Mouse (Mus musculus): ENCODE results near the gene Pde4c. TPM values are rescaled to one million over a fixed set of nuclear protein-coding genes. Genes with fewer than 3 reads are reported as not detected.

Gene Pde4c
- polyA plus RNA-seq, 1 experiment = 4.1 TPM

DNA sequence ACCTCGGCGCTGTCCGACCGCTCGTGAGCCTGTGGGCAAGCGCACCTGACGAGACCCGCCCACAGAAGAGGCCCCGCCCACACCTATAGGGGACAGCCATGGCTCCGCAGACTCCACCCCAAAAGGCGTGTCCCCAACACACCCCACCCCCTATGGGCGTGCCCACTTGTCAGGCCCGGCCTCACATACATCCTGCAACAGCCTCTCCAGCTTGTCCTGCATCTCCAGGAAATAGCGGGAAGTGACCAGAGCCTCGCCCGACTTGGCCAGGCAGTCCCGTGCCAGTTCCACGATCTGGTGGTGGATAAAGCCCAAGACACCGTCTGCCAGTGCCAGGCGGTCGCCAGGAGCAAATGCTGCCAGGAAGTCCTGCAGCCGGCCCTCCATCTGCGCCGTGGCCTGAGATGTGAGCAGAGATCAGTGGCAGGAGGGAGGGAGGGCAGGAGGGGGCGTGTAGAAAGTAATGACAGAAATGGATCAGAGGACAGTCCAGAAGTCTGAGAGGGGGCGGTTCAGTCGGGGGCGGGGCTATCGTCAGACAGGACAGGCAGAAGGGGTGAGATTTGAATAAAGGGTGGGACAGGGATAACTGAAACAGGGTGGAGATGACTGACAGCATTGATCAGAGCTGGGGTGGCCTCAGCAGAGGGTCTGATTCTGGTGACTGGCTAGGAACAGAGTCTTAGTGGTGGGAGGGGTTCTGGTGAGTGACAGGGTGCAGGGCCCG is 64.6 kb downstream of the Pde4c start:
- WGBS = 38% methylated on average over 30 of the region's 30 CpGs
- Histone ChIP-seq H3K4me3 (replicated peaks; ENCODE audit: extremely low read depth, low read depth, low read length) (no peak overlapping the region), H3K4me1 (ENCODE audit: control insufficient read depth, insufficient read depth, low read length) (peaks cover 16% of the 10 kb centered on the region)
- peak; percentile 44 for DNase-seq
- TF ChIP-seq CTCF (IDR thresholded peaks at IDR 0.05; ENCODE audit: insufficient read depth, low read length) = no peak
- TF ChIP-seq POLR2A (IDR thresholded peaks at IDR 0.05; ENCODE audit: borderline replicate concordance, extremely low read depth, low read depth, low read length) = no peak

DNA sequence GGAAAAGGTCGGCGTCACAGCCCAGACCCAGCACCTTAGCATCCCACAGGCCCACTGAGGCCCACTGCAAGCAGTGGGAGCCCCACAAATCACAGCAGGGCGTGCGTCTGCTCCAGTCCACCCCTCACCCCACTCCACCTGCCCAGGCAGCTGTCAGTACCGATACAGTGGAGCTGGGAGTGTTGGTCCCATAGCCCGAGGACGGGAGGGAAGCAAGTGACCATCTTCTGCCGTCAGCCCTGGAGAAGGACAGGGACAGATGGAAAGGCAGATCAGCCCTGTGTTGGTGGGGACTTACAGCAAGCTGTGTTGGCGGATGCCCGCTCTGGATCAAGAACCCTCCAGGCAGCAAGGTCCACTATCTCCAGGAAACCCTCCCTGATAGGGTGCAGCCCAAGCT is 65.5 kb downstream of the Pde4c start:
- Histone ChIP-seq H3K4me1 (ENCODE audit: control insufficient read depth, insufficient read depth, low read length) (peaks cover 16% of the 10 kb centered on the region), H3K4me3 (replicated peaks; ENCODE audit: extremely low read depth, low read depth, low read length) (no peak overlapping the region)
- TF ChIP-seq POLR2A (IDR thresholded peaks at IDR 0.05; ENCODE audit: borderline replicate concordance, extremely low read depth, low read depth, low read length) (no peak), CTCF (IDR thresholded peaks at IDR 0.05; ENCODE audit: insufficient read depth, low read length) (no peak)
- no peak for DNase-seq
- 83% methylated on average over 10 of the region's 10 CpGs for WGBS

- DNase-seq = no peak
- TF ChIP-seq POLR2A (IDR thresholded peaks at IDR 0.05; ENCODE audit: borderline replicate concordance, extremely low read depth, low read depth, low read length) = no peak
- no peak for TF ChIP-seq CTCF (IDR thresholded peaks at IDR 0.05; ENCODE audit: insufficient read depth, low read length)
- no peak overlapping the region for H3K4me3 ChIP-seq (replicated peaks; ENCODE audit: extremely low read depth, low read depth, low read length)
- H3K4me1 ChIP-seq (ENCODE audit: control insufficient read depth, insufficient read depth, low read length) = peaks cover 16% of the 10 kb centered on the region
- WGBS = 63% methylated on average over 8 of the region's 8 CpGs
These were observed 67.3 kb downstream of the Pde4c start for GRCm38 (mm10) chr8:70790846-70791245.

DNA sequence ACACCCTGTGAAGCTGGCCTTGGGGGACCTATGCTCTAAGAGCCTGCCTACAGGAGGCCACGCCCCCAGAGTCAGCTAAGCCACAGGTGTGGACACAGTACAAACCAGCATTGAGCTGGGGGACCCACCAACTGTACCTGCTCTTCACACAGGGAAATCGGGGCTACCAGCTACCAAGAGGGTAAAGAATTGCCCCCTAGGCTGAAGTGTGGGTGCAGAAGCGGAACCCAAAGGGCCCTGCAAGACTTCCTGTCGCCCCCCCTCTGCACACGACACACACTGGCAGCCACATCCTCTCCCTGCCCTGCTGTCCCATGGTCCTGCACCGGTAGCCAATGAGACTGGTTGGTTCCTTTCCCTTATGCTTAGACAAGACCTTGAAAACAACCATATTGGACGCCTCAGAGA is 67.8 kb downstream of the Pde4c start:
- peaks cover 16% of the 10 kb centered on the region for H3K4me1 ChIP-seq (ENCODE audit: control insufficient read depth, insufficient read depth, low read length)
- WGBS = 25% methylated on average over 7 of the region's 7 CpGs
- TF ChIP-seq CTCF (IDR thresholded peaks at IDR 0.05; ENCODE audit: insufficient read depth, low read length) = no peak
- no peak for TF ChIP-seq POLR2A (IDR thresholded peaks at IDR 0.05; ENCODE audit: borderline replicate concordance, extremely low read depth, low read depth, low read length)
- DNase-seq = peak; percentile 33
- peak overlapping the region; percentile 69 for H3K4me3 ChIP-seq (replicated peaks; ENCODE audit: extremely low read depth, low read depth, low read length)

DNA sequence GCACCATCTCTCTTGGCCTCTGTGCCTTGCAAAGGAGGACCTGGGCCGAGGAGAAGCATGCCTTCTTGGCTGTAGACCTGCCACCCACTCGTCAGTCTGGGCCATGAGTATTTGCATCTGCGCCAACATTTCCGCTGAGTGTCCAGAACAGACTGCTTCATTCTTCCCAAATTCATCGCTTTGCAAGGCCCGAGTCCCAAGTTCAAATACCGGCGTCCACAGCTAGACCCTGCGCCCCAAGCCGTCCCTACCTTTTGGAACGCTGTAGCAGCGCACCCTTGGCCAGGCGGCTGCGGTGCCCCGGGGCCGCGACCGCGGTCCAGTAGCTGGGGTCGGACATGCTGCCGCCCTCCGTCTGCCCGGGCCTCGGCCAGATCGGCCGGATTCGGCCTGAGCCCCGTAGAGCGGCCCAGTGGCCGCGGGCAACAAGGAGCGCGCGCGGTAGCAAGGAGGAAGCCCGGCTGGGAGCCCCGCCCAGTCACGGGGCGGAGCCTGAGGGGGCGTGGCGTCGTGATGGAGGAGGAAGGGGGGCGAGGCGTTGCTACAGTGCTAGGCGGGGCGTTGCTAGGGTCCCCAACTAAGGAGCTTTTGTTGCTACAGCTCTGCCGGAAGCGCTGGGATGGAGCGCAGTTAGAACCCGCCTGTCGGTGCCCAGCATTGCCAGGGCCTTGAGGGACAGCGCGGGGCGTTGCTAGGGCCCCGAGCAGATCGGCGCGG is 68.6 kb downstream of the Pde4c start:
- WGBS = under 1% methylated on average over 57 of the region's 58 CpGs
- TF ChIP-seq CTCF (IDR thresholded peaks at IDR 0.05; ENCODE audit: insufficient read depth, low read length) = no peak
- peak; percentile 70 for TF ChIP-seq POLR2A (IDR thresholded peaks at IDR 0.05; ENCODE audit: borderline replicate concordance, extremely low read depth, low read depth, low read length)
- Histone ChIP-seq H3K4me3 (replicated peaks; ENCODE audit: extremely low read depth, low read depth, low read length) (peak overlapping the region; percentile 69), H3K4me1 (ENCODE audit: control insufficient read depth, insufficient read depth, low read length) (peaks cover 16% of the 10 kb centered on the region)
- peak; percentile 99 for DNase-seq

GRCm38 (mm10) chr8:70792700-70793099 is 69.2 kb downstream of the Pde4c start:
- Histone ChIP-seq H3K4me1 (ENCODE audit: control insufficient read depth, insufficient read depth, low read length) (peaks cover 16% of the 10 kb centered on the region), H3K4me3 (replicated peaks; ENCODE audit: extremely low read depth, low read depth, low read length) (peak overlapping the region; percentile 59)
- 2% methylated on average over 19 of the region's 20 CpGs for WGBS
- no peak for DNase-seq
- TF ChIP-seq POLR2A (IDR thresholded peaks at IDR 0.05; ENCODE audit: borderline replicate concordance, extremely low read depth, low read depth, low read length) = no peak
- no peak for TF ChIP-seq CTCF (IDR thresholded peaks at IDR 0.05; ENCODE audit: insufficient read depth, low read length)

- no peak overlapping the region for H3K4me3 ChIP-seq (replicated peaks; ENCODE audit: extremely low read depth, low read depth, low read length)
- TF ChIP-seq POLR2A (IDR thresholded peaks at IDR 0.05; ENCODE audit: borderline replicate concordance, extremely low read depth, low read depth, low read length) (no peak), CTCF (IDR thresholded peaks at IDR 0.05; ENCODE audit: insufficient read depth, low read length) (no peak)
- peaks cover 16% of the 10 kb centered on the region for H3K4me1 ChIP-seq (ENCODE audit: control insufficient read depth, insufficient read depth, low read length)
- 93% methylated on average over 2 of the region's 2 CpGs for WGBS
- DNase-seq = no peak
These were observed 70.7 kb downstream of the Pde4c start for GRCm38 (mm10) chr8:70794215-70794614.

DNA sequence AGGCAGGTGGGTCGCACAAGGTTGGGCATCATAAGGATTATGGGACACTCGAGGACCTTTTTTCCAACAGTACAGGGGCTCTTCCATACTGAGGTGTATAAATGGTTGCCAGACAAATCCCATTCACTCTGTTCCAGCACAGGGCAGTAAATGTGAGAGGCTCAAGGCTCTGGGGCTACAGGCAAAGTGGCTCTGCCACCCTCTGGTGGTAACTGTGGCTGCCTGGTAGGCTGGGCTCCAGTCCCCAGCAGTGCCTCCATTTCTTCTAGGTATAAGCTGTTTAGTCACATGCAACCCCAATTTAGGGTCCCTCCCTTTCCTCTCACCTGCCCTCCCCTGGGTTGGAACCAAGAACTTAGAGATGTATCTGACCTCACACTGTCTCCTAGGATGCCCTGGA is 71.8 kb downstream of the Pde4c start:
- no peak for TF ChIP-seq POLR2A (IDR thresholded peaks at IDR 0.05; ENCODE audit: borderline replicate concordance, extremely low read depth, low read depth, low read length)
- TF ChIP-seq CTCF (IDR thresholded peaks at IDR 0.05; ENCODE audit: insufficient read depth, low read length) = no peak
- H3K4me3 ChIP-seq (replicated peaks; ENCODE audit: extremely low read depth, low read depth, low read length) = no peak overlapping the region
- WGBS = 91% methylated on average over 2 of the region's 2 CpGs
- no peak for DNase-seq
- H3K4me1 ChIP-seq (ENCODE audit: control insufficient read depth, insufficient read depth, low read length) = peaks cover 16% of the 10 kb centered on the region

DNA sequence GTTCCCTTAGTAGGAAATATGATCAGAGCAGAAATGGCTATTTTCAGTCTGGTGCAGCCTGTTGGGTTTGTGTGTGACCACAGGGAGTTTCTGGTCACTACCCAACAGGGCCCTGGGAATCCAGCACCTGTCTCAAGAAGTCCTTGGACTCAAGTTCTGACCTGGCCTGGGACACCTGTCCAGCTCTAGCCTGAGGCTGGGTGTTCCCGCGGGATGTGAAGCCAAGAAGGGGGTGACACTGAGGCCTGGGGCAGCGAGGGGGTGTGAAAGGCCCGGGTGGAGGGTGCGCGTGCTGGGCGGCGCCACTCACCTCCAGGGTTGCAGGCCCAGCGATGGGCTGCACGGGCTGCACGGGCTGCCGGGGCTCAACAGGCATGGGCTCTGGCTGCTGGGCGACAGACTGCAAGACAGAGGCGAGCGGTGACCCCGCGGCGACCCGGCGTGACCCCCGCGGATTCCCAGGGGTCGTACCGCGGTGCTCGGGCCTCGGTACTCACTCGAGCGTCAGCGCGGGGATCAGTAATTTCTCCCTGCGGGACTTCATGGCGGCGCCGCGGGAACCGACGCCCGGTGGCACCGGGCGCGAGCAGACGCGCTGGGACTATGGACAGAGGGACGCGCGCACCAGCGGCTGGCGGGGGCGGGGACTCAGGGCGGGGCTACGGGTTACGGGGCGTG is 73.0 kb downstream of the Pde4c start:
- H3K4me1 ChIP-seq (ENCODE audit: control insufficient read depth, insufficient read depth, low read length) = peaks cover 7% of the 10 kb centered on the region
- DNase-seq = no peak
- TF ChIP-seq CTCF (IDR thresholded peaks at IDR 0.05; ENCODE audit: insufficient read depth, low read length) (no peak), POLR2A (IDR thresholded peaks at IDR 0.05; ENCODE audit: borderline replicate concordance, extremely low read depth, low read depth, low read length) (0 out of 2 replicates have a peak, but pooled peaks have one; percentile 21)
- H3K4me3 ChIP-seq (replicated peaks; ENCODE audit: extremely low read depth, low read depth, low read length) = peak overlapping the region; percentile 12
- 6% methylated on average over 54 of the region's 54 CpGs for WGBS

Data from lung, adult 2 months (tissue).